Mouse (Mus musculus) brain, embryonic 14.5 days (tissue): ENCODE measurements around the gene Olfr142.

Experiments used
- CTCF ChIP-seq: fragments of 200-500 bp; IDR thresholded peaks from 2 replicates; pipeline ENCODE4 v1.5.1; 2012; ENCODE audit warnings: inconsistent platforms, mild to moderate bottlenecking, moderate library complexity, borderline replicate concordance; ENCODE audit not compliant: insufficient read depth, insufficient read length; ENCODE audit errors: extremely low read depth
- POLR2A ChIP-seq: fragments of 200-500 bp; IDR thresholded peaks from 2 replicates; pipeline ENCODE4 v1.6.1; 2012; ENCODE audit warnings: mild to moderate bottlenecking, inconsistent platforms, borderline replicate concordance; ENCODE audit not compliant: poor library complexity, insufficient read depth, insufficient read length, severe bottlenecking; ENCODE audit errors: extremely low read depth

GRCm38 (mm10) chr2:90257492-90257891, at the start of gene Olfr142:
- TF ChIP-seq CTCF (no peak), POLR2A (no peak)
